Mouse (Mus musculus): ENCODE data around the gene Sdha.

- TF ChIP-seq POLR2A (IDR thresholded peaks at IDR 0.05; ENCODE audit: borderline replicate concordance, insufficient read depth, low read length): no peak
- no peak for TF ChIP-seq CTCF (IDR thresholded peaks at IDR 0.05; ENCODE audit: borderline replicate concordance, insufficient read depth, low read depth, low read length)
These were observed 35.5 kb downstream of the Sdha start for GRCm38 (mm10) chr13:74314616-74315015.

All from cerebellum, adult 2 months (tissue).